Mouse (Mus musculus) CH12.LX (cell line): ENCODE data around the gene Ppfia3. TPM values are rescaled to one million over a fixed set of nuclear protein-coding genes. Genes with fewer than 3 reads are reported as not detected.

Experiments
- DNase-seq: peaks from one replicate; pipeline ENCODE4 v3.0.0-alpha.2; 2013; ENCODE audit errors: extremely low read depth
- H3K27ac ChIP-seq: 2 replicates; pipeline ENCODE4 v1.5.1; 2012; ENCODE audit warnings: low read depth, mild to moderate bottlenecking, control low read depth, moderate library complexity; ENCODE audit not compliant: insufficient read depth
- H3K27me3 ChIP-seq: replicated peaks from 2 replicates; pipeline ENCODE3; 2012; ENCODE audit warnings: inconsistent platforms
- H3K36me3 ChIP-seq, 2 experiments: replicated peaks in 1 of 2; 2 replicates each; pipeline versions ENCODE3 to v1.6.1; 2012; ENCODE audit warnings: inconsistent platforms in 1 of 2, low read length in 1 of 2, mild to moderate bottlenecking in 1 of 2, mixed read lengths in 1 of 2, moderate library complexity in 1 of 2; ENCODE audit not compliant: control insufficient read depth in 1 of 2, insufficient read depth in 1 of 2
- H3K4me1 ChIP-seq, 2 experiments: 2 replicates each; pipeline ENCODE4 v1.6.1; 2012; ENCODE audit warnings: inconsistent platforms in 1 of 2, moderate library complexity in 1 of 2; ENCODE audit not compliant: insufficient read depth in 2 of 2, control insufficient read depth in 1 of 2
- H3K4me2 ChIP-seq: 2 replicates; pipeline ENCODE4 v1.6.1; 2012; ENCODE audit warnings: low read depth, mild to moderate bottlenecking, control low read depth; ENCODE audit not compliant: poor library complexity, insufficient read depth, severe bottlenecking
- H3K4me3 ChIP-seq, 3 experiments: fragments of 150-350 bp in 1 of 3; sonication (generic) in 1 of 3; replicated peaks in 1 of 3; 2 replicates each; pipeline versions ENCODE3 to v1.5.1; 2011 to 2012; ENCODE audit warnings: low read depth in 2 of 3, low read length in 2 of 3, mild to moderate bottlenecking in 2 of 3, moderate library complexity in 2 of 3, control low read depth in 1 of 3, improper control_type of control experiment in 1 of 3, inconsistent platforms in 1 of 3, mixed read lengths in 1 of 3; ENCODE audit not compliant: poor library complexity in 1 of 3
- H3K79me2 ChIP-seq: replicated peaks from 2 replicates; pipeline ENCODE4 v1.6.1; 2012; ENCODE audit warnings: mild to moderate bottlenecking, moderate library complexity; ENCODE audit not compliant: control insufficient read depth, poor library complexity, insufficient read depth, severe bottlenecking; ENCODE audit errors: extremely low read depth
- H3K9ac ChIP-seq: 2 replicates; pipeline ENCODE4 v1.6.1; 2012; ENCODE audit warnings: low read depth, mild to moderate bottlenecking, control low read depth, moderate library complexity; ENCODE audit not compliant: insufficient read depth
- H3K9me3 ChIP-seq: replicated peaks from 2 replicates; pipeline ENCODE3; 2012; ENCODE audit warnings: low read length, inconsistent platforms, mixed read lengths
- BHLHE40 ChIP-seq: IDR thresholded peaks from 2 replicates; pipeline ENCODE4 v1.6.1; 2011; ENCODE audit warnings: mild to moderate bottlenecking, low read depth, low read length, improper control_type of control experiment
- CHD1 ChIP-seq: IDR thresholded peaks from 2 replicates; pipeline ENCODE4 v1.6.1; 2012; ENCODE audit warnings: low read depth, low read length, improper control_type of control experiment, inconsistent platforms
- CHD2 ChIP-seq: IDR thresholded peaks from 2 replicates; pipeline ENCODE4 v1.6.1; 2011; ENCODE audit warnings: low read length, improper control_type of control experiment
- CTCF ChIP-seq, 2 experiments: IDR thresholded peaks in 1 of 2; conservative IDR thresholded peaks in 1 of 2; 2 replicates each; pipeline ENCODE4 v1.5.1; 2011 to 2012; ENCODE audit warnings: low read depth in 2 of 2, low read length in 2 of 2, improper control_type of control experiment in 1 of 2, inconsistent platforms in 1 of 2, mild to moderate bottlenecking in 1 of 2, moderate library complexity in 1 of 2
- E2F4 ChIP-seq: IDR thresholded peaks from 2 replicates; pipeline ENCODE4 v1.6.1; 2011; ENCODE audit warnings: low read depth, low read length, improper control_type of control experiment; ENCODE audit not compliant: insufficient replicate concordance
- ELF1 ChIP-seq: IDR thresholded peaks from 2 replicates; pipeline ENCODE4 v1.6.1; 2014; ENCODE audit warnings: low read depth, mild to moderate bottlenecking, inconsistent platforms, low read length, improper control_type of control experiment
- EP300 ChIP-seq: IDR thresholded peaks from 2 replicates; pipeline ENCODE4 v1.6.1; 2011; ENCODE audit warnings: low read length, improper control_type of control experiment
- ETS1 ChIP-seq: conservative IDR thresholded peaks from 2 replicates; pipeline ENCODE4 v1.6.1; 2012; ENCODE audit warnings: low read depth, mild to moderate bottlenecking, inconsistent platforms, low read length, improper control_type of control experiment, moderate library complexity
- GABPA ChIP-seq: IDR thresholded peaks from 2 replicates; pipeline ENCODE4 v1.6.1; 2012; ENCODE audit warnings: low read depth, low read length, improper control_type of control experiment, inconsistent platforms; ENCODE audit not compliant: insufficient replicate concordance
- HCFC1 ChIP-seq: IDR thresholded peaks from 2 replicates; pipeline ENCODE4 v1.6.1; 2012; ENCODE audit warnings: low read depth, mild to moderate bottlenecking, inconsistent platforms, low read length, improper control_type of control experiment
- IRF4 ChIP-seq: IDR thresholded peaks from 2 replicates; pipeline ENCODE4 v1.6.1; 2014; ENCODE audit warnings: low read depth, mild to moderate bottlenecking, inconsistent platforms, low read length, improper control_type of control experiment
- JUN ChIP-seq: IDR thresholded peaks from 2 replicates; pipeline ENCODE4 v1.6.1; 2011; ENCODE audit warnings: low read depth, mild to moderate bottlenecking, low read length, improper control_type of control experiment, moderate library complexity; ENCODE audit not compliant: insufficient read depth
- MAFK ChIP-seq: IDR thresholded peaks from 2 replicates; pipeline ENCODE4 v1.6.1; 2011; ENCODE audit warnings: low read length, improper control_type of control experiment; ENCODE audit not compliant: insufficient replicate concordance
- MAX ChIP-seq: IDR thresholded peaks from 2 replicates; pipeline ENCODE4 v1.6.1; 2011; ENCODE audit warnings: low read length, improper control_type of control experiment
- MEF2A ChIP-seq: IDR thresholded peaks from 2 replicates; pipeline ENCODE4 v1.6.1; 2014; ENCODE audit warnings: low read depth, mild to moderate bottlenecking, inconsistent platforms, low read length, improper control_type of control experiment, borderline replicate concordance
- MXI1 ChIP-seq: IDR thresholded peaks from 2 replicates; pipeline ENCODE4 v1.6.1; 2011; ENCODE audit warnings: mild to moderate bottlenecking, low read depth, low read length, improper control_type of control experiment
- NELFE ChIP-seq: IDR thresholded peaks from 2 replicates; pipeline ENCODE4 v1.6.1; 2011; ENCODE audit warnings: low read depth, low read length, improper control_type of control experiment
- NRF1 ChIP-seq: IDR thresholded peaks from 2 replicates; pipeline ENCODE4 v1.6.1; 2014; ENCODE audit warnings: low read depth, mild to moderate bottlenecking, inconsistent platforms, low read length, improper control_type of control experiment, moderate library complexity
- PAX5 ChIP-seq: IDR thresholded peaks from 2 replicates; pipeline ENCODE4 v1.6.1; 2012; ENCODE audit warnings: low read length, inconsistent platforms, mixed read lengths
- POLR2A ChIP-seq: IDR thresholded peaks from 2 replicates; pipeline ENCODE4 v1.6.1; 2011; ENCODE audit warnings: low read depth, mild to moderate bottlenecking, improper control_type of control experiment, low read length
- RCOR1 ChIP-seq: conservative IDR thresholded peaks from 2 replicates; pipeline ENCODE4 v1.6.1; 2012; ENCODE audit warnings: low read depth, mild to moderate bottlenecking, inconsistent platforms, low read length, improper control_type of control experiment
- SIN3A ChIP-seq: IDR thresholded peaks from 2 replicates; pipeline ENCODE4 v1.6.1; 2012; ENCODE audit warnings: low read length, improper control_type of control experiment, inconsistent platforms
- SMC3 ChIP-seq: IDR thresholded peaks from 2 replicates; pipeline ENCODE4 v1.6.1; 2011; ENCODE audit warnings: low read depth, low read length, improper control_type of control experiment
- TCF12 ChIP-seq: IDR thresholded peaks from 2 replicates; pipeline ENCODE4 v1.6.1; 2014; ENCODE audit warnings: low read depth, mild to moderate bottlenecking, inconsistent platforms, low read length, improper control_type of control experiment
- UBTF ChIP-seq: IDR thresholded peaks from 2 replicates; pipeline ENCODE4 v1.6.1; 2012; ENCODE audit warnings: low read depth, mild to moderate bottlenecking, inconsistent platforms, low read length, improper control_type of control experiment, moderate library complexity
- USF1 ChIP-seq: IDR thresholded peaks from 2 replicates; pipeline ENCODE4 v1.6.1; 2014; ENCODE audit warnings: low read depth, mild to moderate bottlenecking, inconsistent platforms, low read length, improper control_type of control experiment
- ZC3H11A ChIP-seq: IDR thresholded peaks from 2 replicates; pipeline ENCODE4 v1.6.1; 2012; ENCODE audit warnings: low read depth, mild to moderate bottlenecking, inconsistent platforms, low read length, improper control_type of control experiment
- ZMIZ1 ChIP-seq: IDR thresholded peaks from 2 replicates; pipeline ENCODE4 v1.6.1; 2012; ENCODE audit warnings: low read depth, mild to moderate bottlenecking, inconsistent platforms, low read length, improper control_type of control experiment
- ZNF384 ChIP-seq: IDR thresholded peaks from 2 replicates; pipeline ENCODE4 v1.6.1; 2012; ENCODE audit warnings: low read depth, low read length, improper control_type of control experiment, inconsistent platforms
- dilution Hi-C: fragments of 300-500 bp; cut with MboI; formaldehyde crosslinking; loops from 2 replicates; pipeline ENCODE4 v1.14.3; 2020; ENCODE audit warnings: low sequenced_read_pairs; ENCODE audit not compliant: extremely low pct_unique_long_range_greater_than_20kb, extremely low pct_ligation_motif_present
- in situ Hi-C: fragments of 300-500 bp; cut with MboI; formaldehyde crosslinking; loops from 3 replicates; pipeline ENCODE4 v1.14.3; 2019; ENCODE audit warnings: low sequenced_read_pairs, low pct_ligation_motif_present, low pct_unique_long_range_greater_than_20kb, mixed read lengths
- polyA plus RNA-seq: library from polyadenylated mRNA; unstranded; fragments of >175 nt; gene quantifications from 2 replicates; pipeline ENCODE4 v1.2.1, GENCODE M21; 2012; ENCODE audit warnings: low read depth; ENCODE audit not compliant: insufficient read length
- total RNA-seq, 2 experiments: library from RNA; depleted of rRNA; stranded (reverse); fragments of 300-350 nt in 1 of 2; fragments of >200 nt in 1 of 2; gene quantifications; 2 replicates each; pipeline ENCODE4 v1.2.3; 2012 to 2014

Gene Ppfia3
- total and polyA plus RNA-seq, 3 experiments = 0.21 to 1.9 (median 0.61) TPM

DNA sequence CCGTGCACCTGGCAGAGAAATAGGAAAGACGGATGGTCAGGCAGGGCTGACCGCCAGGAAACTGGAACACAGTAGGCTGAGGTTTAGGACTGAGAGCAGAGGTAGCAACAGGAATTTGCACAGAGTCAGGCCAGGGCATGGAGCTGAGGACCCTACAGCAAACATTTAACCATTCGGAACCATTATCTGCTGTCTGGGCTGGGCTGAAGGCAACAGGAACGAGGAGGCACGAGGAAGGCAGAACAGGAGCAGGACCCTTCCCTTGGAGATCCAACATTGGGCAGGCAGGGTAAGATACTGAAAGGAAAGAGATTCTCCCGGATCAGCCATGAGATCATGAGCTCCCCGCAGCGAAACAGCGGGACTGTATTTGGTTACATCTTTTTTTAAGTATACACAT lies 41.0 kb upstream of the Ppfia3 start:
- no peak for DNase-seq
- no peak overlapping the region for H3K4me2 ChIP-seq
- in situ Hi-C loops (no loop called here), dilution Hi-C loops (no loop called here)
- no peak overlapping the region for H3K4me3 ChIP-seq
- no peaks in the 10 kb centered on the region for H3K79me2 ChIP-seq
- H3K36me3 ChIP-seq = peaks cover 0 to 4% of the 10 kb centered on the region in 2 experiments
- TF ChIP-seq BHLHE40 (no peak), GABPA (no peak), MAX (no peak), RCOR1 (no peak), MXI1 (no peak), CHD2 (no peak), EP300 (no peak), NRF1 (no peak), USF1 (no peak), ZMIZ1 (no peak), SIN3A (no peak), ELF1 (no peak), UBTF (no peak)
- peaks cover 0 to 14% of the 10 kb centered on the region in 2 experiments; a peak in 2 of 4 replicates for H3K4me1 ChIP-seq
- H3K9me3 ChIP-seq = peaks cover 12% of the 10 kb centered on the region
- H3K9ac ChIP-seq = no peak overlapping the region
- H3K27me3 ChIP-seq = peaks cover 73% of the 10 kb centered on the region
- no peak overlapping the region for H3K27ac ChIP-seq

- H3K4me2 ChIP-seq = peak overlapping the region; percentile 90
- peak overlapping the region; percentile 46 to 68 (median 51) for H3K4me3 ChIP-seq
- no peaks in the 10 kb centered on the region for H3K79me2 ChIP-seq
- peak overlapping the region; percentile 47 for H3K27ac ChIP-seq
- DNase-seq = no peak
- H3K9ac ChIP-seq = peak overlapping the region; percentile 48
- peaks cover 12% of the 10 kb centered on the region for H3K9me3 ChIP-seq
- peaks cover 0 to 4% of the 10 kb centered on the region in 2 experiments for H3K36me3 ChIP-seq
- dilution Hi-C loops = no loop called here
- TF ChIP-seq TCF12 (peak; percentile 35; the same call in 1 of the 2 replicates), ZC3H11A (no peak), CTCF (conservative IDR thresholded peaks at IDR 0.05 in 1 of 2, IDR thresholded peaks at IDR 0.05 in 1 of 2; ENCODE audit: low read depth in 2 of 2, low read length in 2 of 2) (peak in 1 of 2 experiments; percentile 68; a peak in 2 of 4 replicates), ETS1 (no peak), ZMIZ1 (no peak), MAX (peak; percentile 39; the same call in 1 of the 2 replicates), POLR2A (peak; percentile 8; the same call in 1 of the 2 replicates), SMC3 (peak; percentile 36), NELFE (no peak), SIN3A (no peak; the same call in 1 of the 2 replicates), PAX5 (no peak), E2F4 (no peak), MEF2A (peak; percentile 91), CHD1 (no peak), HCFC1 (no peak), IRF4 (no peak; the same call in 1 of the 2 replicates), GABPA (no peak), MAFK (no peak), UBTF (no peak; the same call in 1 of the 2 replicates), JUN (no peak), MXI1 (peak; percentile 41), ZNF384 (no peak)
- in situ Hi-C loops = no loop called here
- H3K4me1 ChIP-seq = peaks cover 0 to 14% of the 10 kb centered on the region in 2 experiments; a peak in 2 of 4 replicates
- H3K27me3 ChIP-seq = peaks cover 63% of the 10 kb centered on the region
These were observed 39.6 kb upstream of the Ppfia3 start for GRCm38 (mm10) chr7:45406157-45407156.
